Mouse (Mus musculus): Measurements from ENCODE around the gene Gopc.

Gene Gopc

GRCm38 (mm10) chr10:52381845-52382591 lies at the start of gene Gopc:
TSS of gene Gopc (minus strand) at chr10:52382124.
- in situ Hi-C loops (cut with MboI; ENCODE audit: low sequenced_read_pairs): no loop called here

DNA sequence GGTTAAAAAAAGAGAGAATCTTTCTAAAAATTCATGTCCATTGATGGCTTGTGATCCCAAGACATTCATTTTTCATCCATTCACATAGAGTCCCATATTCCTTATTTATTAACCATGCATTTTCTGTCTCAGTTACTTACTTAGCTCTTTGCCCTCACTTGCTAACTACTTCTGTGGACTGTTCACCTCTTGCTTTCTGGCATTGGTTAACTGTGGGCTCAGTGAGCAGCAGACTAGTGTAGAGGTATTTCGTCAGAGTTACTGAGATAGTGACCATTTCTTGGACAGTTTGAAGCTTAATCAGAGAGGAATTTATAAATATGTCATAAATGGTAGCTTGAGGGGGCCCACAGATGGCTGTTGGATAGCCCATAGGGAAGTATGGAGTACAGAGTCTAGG lies 49.0 kb upstream of the Gopc start:
- in situ Hi-C loops (cut with MboI; ENCODE audit: low sequenced_read_pairs): loop anchor here (10.0 kb wide), 1 partner anchor 104 kb away; no protein-coding TSS in a partner anchor

DNA sequence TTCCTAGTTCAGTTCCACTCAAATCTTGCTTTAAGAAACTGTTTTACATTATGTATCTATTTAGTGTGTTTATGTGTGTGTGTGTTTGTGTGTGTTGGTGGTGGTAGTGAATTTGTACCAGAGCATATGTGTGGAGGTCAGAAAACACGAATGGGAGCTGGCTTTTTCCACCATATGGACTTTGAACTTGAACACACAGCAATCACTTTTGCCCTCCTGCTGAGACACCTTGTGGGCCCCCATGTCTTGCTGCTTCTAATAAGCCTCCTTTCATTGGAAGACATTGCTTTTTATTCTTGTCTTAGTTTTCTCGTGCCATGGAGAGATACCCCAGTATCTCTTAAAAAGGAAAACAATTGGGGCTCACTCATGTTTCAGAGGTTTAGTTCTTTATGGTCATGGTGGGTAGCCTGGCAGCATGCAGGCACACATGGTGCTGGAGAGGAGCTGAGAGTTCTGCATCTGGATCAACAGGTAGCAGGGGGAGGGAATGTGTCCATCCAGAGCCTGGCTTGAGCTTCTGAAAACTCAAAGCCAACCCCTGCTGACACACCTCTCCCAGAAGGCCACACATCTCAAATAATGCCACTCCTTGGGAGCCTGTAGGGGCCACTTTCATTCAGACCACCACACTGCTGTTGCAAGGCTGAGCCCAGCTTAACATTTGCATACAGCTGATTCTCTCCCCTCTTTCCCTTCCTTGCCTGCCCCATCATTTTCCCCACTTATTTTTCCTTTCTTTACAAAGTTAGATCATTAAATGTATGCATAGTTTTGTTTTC lies 45.9 kb upstream of the Gopc start:
- in situ Hi-C loops (cut with MboI; ENCODE audit: low sequenced_read_pairs): no loop called here

GRCm38 (mm10) chr10:52426314-52426980 lies 44.5 kb upstream of the Gopc start:
- in situ Hi-C loops (cut with MboI; ENCODE audit: low sequenced_read_pairs): no loop called here

- in situ Hi-C loops (cut with MboI; ENCODE audit: low sequenced_read_pairs): no loop called here
Measured at GRCm38 (mm10) chr10:52423097-52423496, 41.2 kb upstream of the Gopc start.

DNA sequence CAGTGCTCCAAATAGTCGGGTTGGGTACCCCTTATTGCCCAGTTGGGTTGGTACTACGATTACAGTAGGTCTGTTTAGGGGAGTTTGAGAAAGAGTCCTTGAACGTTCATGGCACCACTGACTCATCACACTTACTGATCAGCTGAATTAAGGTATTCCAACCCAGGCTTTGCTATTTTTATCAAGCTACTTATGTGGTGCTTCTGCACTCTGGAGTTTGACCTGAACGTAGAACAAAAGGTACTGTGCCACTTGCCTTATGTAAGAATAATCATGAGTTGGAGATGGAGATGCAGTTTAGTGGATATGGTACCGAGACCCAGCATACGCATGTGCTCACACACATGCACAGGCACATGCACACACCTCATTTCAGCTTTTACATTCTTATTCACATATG lies 39.8 kb upstream of the Gopc start:
- in situ Hi-C loops (cut with MboI; ENCODE audit: low sequenced_read_pairs): no loop called here

- in situ Hi-C loops (cut with MboI; ENCODE audit: low sequenced_read_pairs): no loop called here
Measured at GRCm38 (mm10) chr10:52420526-52420925, 38.6 kb upstream of the Gopc start.

DNA sequence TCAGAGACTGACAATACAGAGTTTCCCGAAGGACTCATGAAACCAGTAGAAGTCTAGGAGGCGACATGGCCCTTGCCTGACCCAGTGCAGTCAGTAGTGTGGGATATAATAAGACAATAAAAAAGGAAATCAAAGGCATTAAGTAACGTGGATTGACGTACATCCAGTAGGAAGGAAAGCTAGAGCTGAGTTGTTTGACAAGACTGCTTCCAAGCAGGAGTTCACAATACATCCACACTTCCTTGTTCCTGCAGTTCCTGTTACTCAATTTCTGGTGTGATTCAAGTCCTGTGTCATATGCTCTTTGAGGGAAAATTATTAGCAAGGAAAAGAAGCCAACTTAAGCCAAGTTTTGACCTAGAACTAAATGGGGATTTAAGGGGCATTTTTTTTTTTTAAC lies 37.5 kb upstream of the Gopc start:
- in situ Hi-C loops (cut with MboI; ENCODE audit: low sequenced_read_pairs): no loop called here

- in situ Hi-C loops (cut with MboI; ENCODE audit: low sequenced_read_pairs): no loop called here
Measured at GRCm38 (mm10) chr10:52418931-52419330, 37.0 kb upstream of the Gopc start.

DNA sequence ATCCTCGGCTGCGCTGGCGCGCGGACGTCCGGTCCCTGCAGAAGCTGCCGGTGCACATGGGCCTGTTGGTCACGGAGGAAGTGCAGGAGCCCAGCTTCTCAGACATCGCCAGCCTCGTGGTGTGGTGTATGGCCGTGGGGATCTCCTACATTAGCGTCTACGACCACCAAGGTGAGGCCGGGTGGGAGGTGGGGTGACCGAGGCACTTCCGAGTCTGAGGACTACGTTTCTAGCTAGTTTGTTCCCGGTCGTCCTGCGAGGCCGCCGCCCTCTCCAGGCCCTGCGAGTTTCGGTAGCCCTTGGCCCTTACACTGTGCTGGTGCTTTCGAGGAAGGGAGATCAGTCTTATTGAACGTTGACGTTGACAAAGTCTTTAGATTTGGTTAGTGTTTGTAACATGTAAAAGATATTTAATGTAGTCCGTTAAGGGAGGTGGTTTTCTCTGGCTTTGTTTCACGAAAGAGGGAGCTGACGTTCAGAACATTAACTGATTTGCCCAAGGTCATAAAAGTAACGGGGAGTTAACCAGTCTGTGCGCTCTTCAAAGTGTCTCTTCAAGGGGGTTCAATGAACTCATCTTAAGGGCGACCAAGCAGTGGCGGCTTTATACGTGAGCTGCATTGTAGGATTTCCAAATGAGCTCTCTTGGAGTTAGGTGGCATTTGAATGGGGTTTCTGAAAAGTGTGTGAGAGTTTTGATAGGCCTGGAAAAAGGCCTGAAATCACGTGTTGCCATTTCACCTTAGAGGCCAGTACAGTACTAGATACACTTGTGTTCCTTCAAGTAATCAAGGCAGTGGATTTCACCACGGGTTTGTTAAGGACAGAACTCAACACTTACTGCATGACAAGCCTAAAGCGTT lies 36.3 kb upstream of the Gopc start:
- in situ Hi-C loops (cut with MboI; ENCODE audit: low sequenced_read_pairs): no loop called here

DNA sequence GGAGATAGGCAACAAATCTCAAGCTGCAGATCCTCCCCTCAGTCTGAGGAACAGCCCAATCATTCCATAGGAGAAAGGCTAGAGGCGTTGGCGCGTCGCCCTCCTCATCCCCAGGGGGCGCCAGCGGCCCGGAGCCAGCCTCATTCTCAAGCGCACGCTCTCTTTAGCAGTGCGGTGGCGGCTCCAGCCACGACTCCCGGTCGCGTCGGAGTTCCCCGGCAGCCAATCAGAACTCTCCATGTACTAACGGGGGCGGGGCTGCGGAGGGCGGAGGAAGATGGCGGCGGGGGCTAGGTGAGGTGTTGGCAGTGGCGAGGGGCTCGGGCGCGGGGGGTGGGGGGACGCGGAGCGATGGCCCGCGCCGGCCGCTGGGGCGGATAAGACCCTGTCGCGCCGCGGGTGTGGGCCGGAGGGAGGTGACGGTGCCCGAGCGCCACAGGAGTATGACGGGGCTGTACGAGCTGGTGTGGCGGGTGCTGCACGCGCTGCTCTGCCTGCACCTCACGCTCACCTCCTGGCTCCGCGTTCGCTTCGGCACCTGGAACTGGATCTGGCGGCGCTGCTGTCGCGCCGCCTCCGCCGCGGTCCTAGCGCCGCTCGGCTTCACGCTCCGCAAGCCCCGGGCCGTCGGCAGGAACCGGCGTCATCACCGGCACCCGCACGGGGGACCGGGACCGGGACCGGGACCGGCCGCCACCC lies 35.5 kb upstream of the Gopc start, which contains the start of gene Nus1:
Gene Nus1, plus strand, starts transcription at position 249 of the 699 bp plus-strand sequence.
- in situ Hi-C loops (cut with MboI; ENCODE audit: low sequenced_read_pairs): no loop called here

- in situ Hi-C loops (cut with MboI; ENCODE audit: low sequenced_read_pairs): no loop called here
Measured at GRCm38 (mm10) chr10:52416458-52416857, 34.5 kb upstream of the Gopc start.

DNA sequence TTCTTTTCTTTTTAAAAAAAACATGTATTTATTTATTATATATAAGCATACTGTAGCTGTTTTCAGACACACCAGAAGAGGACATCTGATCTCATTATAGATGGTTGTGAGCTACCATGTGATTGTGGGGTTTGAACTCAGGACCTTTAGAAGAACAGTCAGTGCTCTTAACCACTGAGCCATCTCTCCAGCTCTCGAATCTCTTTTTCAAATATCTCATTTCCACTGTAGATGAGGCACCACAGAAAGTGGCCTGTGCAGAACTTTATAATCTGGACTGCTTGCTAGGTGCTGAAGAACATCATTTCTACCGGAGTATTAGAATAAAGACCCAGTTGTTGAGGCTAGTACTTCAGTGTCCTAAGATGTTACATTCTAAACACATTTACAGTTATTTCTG lies 33.1 kb upstream of the Gopc start:
- in situ Hi-C loops (cut with MboI; ENCODE audit: low sequenced_read_pairs): no loop called here

GRCm38 (mm10) chr10:52407526-52407925 lies 25.6 kb upstream of the Gopc start:
- in situ Hi-C loops (cut with MboI; ENCODE audit: low sequenced_read_pairs): no loop called here

GRCm38 (mm10) chr10:52405160-52405559 lies 23.2 kb upstream of the Gopc start:
- in situ Hi-C loops (cut with MboI; ENCODE audit: low sequenced_read_pairs): no loop called here

DNA sequence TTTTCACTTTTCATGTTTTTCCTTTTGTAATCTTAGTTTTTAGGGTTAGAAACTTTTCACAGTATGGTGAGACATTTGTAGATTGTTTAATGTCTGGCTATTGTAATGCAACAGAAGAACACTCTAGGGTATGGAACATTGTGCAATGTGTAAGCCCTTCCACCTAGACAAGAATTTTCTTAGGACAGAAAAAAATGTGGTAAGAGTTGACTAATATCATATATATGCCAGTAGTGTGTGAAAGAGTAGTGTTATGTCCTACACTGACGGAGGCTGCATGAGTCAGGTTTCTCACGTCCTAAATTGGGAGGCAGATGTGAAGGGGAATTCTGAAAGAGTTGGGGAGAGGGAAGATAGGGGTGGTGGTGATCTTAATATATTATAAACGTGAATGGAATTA lies 17.8 kb upstream of the Gopc start:
- in situ Hi-C loops (cut with MboI; ENCODE audit: low sequenced_read_pairs): no loop called here

DNA sequence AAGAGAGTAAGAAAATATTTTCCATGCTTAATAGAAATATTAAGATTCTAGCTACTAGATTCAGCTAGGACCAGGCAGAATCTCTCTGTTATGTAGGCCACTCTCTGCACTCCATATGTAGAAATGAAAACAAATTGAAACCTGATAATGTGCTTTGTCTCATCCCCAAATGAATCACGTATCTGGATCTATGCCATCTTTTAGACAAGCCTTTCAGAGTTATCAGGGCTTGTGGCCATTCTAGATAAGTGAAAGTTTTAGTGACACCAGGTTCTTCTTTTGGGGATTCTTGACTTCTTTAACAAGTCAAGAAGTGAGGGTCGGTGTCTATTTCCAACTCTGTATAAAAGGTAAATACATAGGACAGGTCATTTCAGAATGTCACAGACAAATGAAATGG lies 16.8 kb upstream of the Gopc start:
- in situ Hi-C loops (cut with MboI; ENCODE audit: low sequenced_read_pairs): no loop called here

GRCm38 (mm10) chr10:52396647-52397046 lies 14.7 kb upstream of the Gopc start:
- in situ Hi-C loops (cut with MboI; ENCODE audit: low sequenced_read_pairs): no loop called here

- in situ Hi-C loops (cut with MboI; ENCODE audit: low sequenced_read_pairs): no loop called here
Measured at GRCm38 (mm10) chr10:52391208-52391607, 9.3 kb upstream of the Gopc start.

GRCm38 (mm10) chr10:52389438-52389837 lies 7.5 kb upstream of the Gopc start:
- in situ Hi-C loops (cut with MboI; ENCODE audit: low sequenced_read_pairs): loop anchor here (5.0 kb wide), 1 partner anchor 167 kb away; no protein-coding TSS in a partner anchor

Data from CH12F3 (cell line).